Mouse (Mus musculus) heart, postnatal 25 days (tissue): ENCODE data around the gene Nr1i3. TPM values are rescaled to one million over a fixed set of nuclear protein-coding genes. Genes with fewer than 3 reads are reported as not detected.
A peak's percentile ranks its signal among the peaks of the same experiment; 100 is the strongest.

ENCODE experiments used
- DNase-seq: peaks from one replicate; pipeline ENCODE4 v3.0.0; 2022; ENCODE audit warnings: low spot score
- intact Hi-C: fragments of 180-260 bp; cut with DNase I; formaldehyde crosslinking; loops from one replicate; pipeline ENCODE4 v1.15.1; 2025
- total RNA-seq, 2 experiments: library from RNA; stranded (reverse); gene quantifications; 2 replicates each; pipeline ENCODE4 v1.2.3; 2021

Nr1i3 gene
- total RNA-seq, 2 experiments from 2014 or later: not detected

DNA sequence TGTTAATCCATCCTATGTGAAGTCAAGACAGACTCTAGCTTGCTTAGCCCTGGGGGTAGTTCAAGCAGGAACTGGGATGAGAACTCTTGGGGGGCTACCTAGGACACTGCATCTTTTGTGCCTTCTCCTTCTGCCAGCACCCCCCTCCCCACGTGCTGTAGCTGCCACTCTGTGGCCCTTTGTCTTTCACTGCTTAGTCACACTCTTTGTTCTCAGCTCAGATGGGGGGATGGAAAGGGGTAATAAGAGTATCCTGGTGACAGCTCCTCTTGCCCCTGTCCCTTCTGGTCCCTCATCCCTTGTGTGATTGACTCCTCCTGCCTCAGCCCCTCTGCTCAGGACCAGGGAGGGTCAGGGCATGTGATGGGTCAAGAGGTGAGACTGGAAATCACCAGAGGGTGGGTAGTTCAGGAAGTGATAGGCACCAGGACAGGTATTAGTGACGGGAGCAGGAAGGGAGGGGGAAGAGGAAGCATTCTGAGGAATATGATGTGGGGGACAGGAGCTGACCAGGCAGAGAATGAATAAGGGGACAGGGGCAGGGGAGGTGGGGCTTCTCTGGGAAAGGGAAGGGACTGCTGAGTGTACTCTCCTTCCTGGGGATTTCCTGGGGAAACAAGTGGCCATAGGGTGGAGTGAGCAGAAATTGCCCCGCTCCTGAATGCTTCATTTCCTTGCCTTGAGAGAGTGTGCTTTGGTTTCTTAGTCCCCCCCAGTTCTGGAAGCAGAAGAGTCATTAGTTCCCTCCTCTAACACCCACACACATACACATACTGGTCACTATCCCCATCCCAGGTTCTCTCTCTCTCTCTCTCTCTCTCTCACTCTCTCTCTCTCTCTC lies 34.8 kb downstream of the Nr1i3 start:
- intact Hi-C loops: no loop called here
- no peak for DNase-seq

DNA sequence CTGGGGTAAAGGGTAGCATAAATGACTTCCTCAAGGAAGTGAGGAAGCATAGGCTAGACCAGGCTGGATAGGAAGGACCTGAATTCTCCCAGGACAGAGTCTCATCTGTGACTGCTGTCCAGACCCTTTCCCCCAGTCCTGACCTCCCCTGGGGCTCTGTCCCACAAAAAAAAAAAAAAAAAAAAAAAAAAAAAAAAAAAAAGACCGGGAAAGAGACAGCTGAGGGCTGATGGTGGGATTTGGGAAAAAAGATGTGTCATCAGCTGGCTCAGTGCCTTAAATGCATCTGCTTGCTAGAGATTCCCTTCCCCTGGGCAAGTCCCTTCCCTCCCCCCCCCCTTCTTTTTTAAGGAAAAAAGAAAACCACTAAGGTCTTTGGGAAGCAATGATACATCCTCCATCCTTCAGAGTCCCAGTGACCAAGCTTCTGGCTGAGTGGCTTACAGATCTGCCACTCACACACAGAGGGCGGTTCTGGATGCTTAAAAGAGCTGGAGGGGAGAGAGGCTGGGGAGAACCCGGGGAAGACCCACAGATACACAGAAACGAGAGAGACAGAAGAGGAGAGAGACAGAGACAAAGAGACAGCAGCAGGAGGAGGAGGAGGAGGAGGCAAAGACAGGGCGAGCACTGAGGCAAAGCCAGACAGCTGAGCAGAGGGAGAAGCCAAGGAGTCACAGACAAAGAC lies 36.3 kb downstream of the Nr1i3 start, which contains the start of gene Adamts4:
TSS of gene Adamts4 (plus strand) at position 509 of the 688 bp plus-strand sequence.
- intact Hi-C loops: no loop called here
- DNase-seq: peak; percentile 25

DNA sequence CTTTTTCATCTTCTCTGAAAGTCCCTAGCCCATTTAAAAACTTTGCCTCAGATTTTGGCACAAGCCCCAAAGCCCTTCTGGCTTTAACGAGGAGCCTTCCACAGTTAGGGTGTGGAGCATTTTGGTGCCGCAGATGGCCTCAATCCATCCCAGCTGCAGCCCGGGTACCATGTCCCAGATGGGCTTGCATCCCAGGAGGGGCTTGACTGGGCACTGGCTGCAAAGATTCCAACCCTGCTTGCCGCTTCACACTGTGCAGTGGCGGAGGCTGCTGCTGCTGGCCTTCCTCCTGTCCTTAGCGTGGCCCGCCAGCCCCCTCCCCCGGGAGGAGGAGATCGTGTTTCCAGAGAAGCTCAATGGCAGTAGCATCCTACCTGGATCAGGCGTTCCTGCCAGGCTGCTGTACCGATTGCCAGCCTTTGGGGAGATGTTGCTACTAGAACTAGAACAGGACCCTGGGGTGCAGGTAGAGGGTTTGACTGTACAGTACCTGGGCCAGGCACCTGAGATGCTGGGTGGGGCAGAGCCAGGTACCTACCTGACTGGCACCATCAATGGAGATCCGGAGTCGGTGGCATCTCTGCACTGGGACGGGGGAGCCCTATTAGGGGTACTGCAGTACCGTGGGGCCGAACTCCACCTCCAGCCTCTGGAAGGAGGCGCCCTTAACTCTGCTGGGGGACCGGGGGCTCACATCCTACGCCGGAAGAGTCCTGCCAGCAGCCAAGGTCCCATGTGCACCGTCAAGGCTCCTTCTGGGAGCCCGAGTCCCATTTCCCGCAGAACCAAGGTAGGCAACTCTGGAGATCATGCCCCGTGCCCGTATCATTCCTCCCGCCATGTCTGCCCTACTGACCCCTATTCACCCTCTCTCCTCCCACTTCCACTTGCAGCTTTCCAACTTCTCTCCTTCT lies 37.2 kb downstream of the Nr1i3 start, which contains the start of gene Ndufs2:
TSS of gene Ndufs2 (minus strand) at position 709 of the 914 bp plus-strand sequence.
- intact Hi-C loops: no loop called here
- no peak for DNase-seq

DNA sequence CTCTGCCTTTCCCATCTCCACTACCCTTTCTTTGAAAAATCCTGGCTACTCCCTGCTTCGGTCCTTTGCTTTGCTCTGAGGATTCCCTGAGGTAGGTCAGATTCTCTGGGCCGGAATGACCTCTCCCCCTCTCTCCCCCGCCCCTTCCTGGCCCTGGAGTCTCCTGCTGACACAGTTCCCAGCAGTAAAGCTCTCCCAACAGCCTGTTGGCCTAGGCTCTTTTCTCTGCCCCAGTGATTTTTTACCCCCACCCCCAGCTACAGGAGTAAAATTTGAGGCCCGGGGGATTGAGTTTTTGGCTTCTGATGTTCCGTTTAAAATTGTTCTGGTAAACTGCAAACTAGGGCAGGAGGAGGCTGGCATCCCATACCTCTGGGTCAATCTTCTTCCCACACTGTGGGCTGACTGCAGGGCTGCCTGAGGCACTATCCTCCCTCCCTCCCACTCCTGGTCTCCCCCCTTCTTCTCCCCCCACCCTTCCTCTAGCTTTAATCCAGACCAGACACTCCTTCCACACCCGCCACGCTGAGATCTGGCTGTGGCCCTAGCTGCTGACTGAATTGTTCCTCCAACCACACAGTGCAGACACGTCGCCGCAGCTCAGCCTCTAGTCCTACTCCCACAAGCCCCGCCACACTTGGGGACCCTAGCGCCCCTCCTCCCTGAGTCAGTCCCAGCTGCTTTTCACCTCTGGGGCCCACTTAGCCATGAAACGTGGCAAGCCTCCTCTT lies 38.0 kb downstream of the Nr1i3 start:
- intact Hi-C loops: no loop called here
- DNase-seq: no peak

DNA sequence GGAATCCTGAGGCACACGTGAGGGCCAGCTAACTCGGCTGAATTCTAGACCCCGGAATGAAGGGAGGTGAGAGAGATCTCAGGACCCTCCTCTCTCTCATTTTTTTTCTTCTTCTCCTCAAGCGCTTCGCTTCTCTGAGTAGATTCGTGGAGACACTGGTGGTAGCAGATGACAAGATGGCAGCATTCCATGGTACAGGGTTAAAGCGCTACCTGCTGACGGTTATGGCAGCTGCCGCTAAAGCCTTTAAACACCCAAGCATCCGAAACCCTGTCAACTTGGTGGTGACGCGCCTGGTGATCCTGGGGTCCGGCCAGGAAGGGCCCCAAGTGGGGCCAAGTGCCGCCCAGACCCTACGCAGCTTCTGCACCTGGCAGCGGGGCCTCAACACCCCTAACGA lies 38.6 kb downstream of the Nr1i3 start:
- no peak for DNase-seq
- intact Hi-C loops: no loop called here

DNA sequence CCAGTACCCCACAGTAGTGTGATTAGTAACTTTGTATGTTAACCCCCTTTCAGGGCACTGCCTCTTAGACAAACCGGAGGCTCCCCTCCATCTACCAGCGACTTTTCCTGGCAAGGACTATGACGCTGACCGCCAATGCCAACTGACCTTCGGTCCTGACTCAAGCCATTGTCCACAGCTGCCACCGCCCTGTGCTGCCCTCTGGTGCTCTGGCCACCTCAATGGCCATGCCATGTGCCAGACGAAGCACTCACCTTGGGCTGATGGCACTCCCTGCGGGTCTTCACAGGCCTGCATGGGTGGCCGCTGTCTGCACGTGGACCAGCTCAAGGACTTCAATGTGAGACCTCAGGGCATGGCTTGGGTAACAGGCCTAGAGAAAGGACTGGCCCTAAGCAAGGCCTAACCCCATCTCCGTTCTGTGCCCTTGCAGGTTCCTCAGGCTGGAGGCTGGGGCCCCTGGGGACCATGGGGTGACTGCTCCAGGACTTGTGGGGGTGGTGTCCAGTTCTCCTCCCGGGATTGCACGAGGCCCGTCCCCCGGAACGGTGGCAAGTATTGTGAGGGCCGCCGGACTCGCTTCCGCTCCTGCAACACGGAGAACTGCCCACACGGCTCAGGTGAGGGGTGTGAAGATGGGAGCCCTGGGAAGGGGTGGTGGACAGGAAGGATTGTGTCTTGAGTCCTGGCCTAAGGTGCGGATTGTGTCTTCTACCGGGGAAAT lies 42.5 kb downstream of the Nr1i3 start:
- intact Hi-C loops: loop anchor here (2.0 kb wide), 2 partner anchors 29 to 137 kb away; no protein-coding TSS in a partner anchor
- no peak for DNase-seq

DNA sequence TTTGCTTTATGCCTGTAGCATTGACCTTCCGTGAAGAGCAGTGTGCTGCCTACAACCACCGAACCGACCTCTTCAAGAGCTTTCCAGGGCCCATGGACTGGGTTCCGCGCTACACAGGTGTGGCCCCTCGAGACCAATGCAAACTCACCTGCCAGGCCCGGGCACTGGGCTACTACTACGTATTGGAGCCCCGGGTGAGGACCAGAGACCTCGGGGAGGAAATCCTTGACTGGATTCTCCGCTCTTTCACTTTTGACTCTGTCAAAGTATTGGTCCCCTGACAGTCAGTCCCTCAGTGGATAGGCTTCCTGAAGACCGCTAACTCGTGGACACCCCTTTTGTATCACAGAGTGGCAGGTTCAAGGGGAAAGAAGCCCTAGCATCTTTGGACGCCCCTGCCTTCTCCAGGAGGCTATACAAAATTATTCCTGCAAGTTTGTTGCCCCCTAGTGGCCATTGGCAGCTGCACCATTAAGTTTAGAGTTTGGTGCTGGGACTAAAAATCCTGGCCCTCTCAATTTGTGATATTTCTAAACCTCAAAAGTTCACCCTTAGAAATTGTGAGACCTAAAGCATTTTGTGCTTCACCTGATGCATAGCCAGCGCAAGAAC lies 43.3 kb downstream of the Nr1i3 start:
- intact Hi-C loops: loop anchor here (2.0 kb wide), 2 partner anchors 30 to 138 kb away; no protein-coding TSS in a partner anchor

DNA sequence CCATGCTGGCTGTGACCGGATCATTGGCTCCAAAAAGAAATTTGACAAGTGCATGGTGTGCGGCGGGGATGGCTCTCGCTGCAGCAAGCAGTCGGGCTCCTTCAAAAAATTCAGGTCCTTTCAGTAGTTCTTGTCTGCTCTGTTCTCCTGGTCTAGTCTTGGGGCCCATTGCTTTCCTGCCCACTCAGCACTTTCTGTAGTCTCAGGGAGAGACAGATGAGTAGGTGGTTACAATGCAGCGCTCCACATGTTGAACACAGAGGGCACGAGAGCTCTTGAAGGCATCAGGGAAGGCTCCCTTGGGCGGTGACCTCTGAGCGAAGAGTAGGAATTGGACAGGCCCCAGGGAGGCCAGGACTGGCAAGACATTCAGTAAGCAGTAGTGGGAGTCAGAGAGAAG lies 44.0 kb downstream of the Nr1i3 start:
- no peak for DNase-seq
- intact Hi-C loops: loop anchor here (2.0 kb wide), 2 partner anchors 31 to 139 kb away; no protein-coding TSS in a partner anchor

More for the DNA sequence above, 43.3 kb downstream of the Nr1i3 start:
- no peak for DNase-seq

DNA sequence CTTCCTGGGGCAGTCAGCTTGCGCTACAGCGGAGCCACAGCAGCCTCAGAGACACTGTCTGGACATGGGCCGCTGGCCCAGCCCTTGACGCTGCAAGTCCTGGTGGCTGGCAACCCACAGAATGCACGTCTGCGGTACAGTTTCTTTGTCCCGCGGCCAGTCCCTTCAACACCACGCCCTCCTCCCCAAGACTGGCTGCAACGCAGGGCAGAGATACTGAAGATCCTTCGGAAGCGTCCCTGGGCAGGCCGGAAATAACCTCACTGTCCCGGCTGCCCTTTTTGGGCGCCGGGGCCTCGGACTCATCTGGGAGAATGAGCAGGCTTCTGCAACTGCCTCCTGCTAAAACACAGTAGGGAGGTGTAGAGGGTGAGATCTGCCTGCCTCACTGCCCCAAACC lies 45.2 kb downstream of the Nr1i3 start:
- intact Hi-C loops: no loop called here
- DNase-seq: no peak

DNA sequence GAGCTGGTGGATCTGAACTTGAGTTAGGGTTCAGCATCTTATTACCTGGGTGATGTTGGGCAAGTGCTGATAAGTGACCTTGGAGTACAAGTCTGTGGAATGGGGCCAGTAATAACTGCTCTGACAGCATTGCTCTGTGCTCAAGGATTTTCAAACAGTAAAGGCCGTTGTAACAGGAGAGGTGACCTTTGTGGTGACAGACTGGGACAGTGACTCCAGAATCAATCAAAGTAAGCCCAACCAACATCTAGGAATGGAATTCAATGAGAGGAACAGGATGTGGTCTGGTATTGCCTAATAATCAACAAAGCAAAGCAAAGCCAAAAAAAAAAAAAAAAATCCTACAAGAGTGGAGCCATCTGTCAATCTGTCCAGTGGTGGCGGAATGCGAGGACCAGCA lies 46.5 kb downstream of the Nr1i3 start:
- no peak for DNase-seq
- intact Hi-C loops: no loop called here

DNA sequence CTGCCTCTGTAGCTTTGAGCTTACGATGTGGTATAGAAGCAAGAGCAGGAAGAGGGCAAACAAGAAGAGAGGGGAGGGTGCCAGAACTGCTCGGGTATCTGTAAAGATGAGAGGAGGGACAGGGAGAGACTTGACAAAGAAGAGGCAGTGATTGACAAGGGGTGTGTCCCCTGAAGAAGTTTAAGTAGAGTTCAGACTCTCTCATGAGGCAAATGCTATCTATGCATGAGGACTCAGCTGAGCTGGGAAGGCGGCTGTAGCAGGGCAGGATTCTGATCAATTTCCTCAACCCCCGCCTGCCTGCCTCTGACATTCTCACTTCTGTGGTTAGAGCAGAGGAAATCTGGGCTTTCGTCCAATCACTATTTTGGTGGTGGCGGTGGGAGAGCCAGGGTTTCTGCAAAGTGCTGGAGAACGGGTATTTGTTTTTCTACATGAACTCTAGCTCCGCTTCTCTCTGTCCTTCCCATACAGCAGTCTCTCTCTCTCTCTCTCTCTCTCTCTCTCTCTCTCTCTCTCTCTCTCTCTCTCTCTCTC lies 48.9 kb downstream of the Nr1i3 start:
- intact Hi-C loops: no loop called here

DNA sequence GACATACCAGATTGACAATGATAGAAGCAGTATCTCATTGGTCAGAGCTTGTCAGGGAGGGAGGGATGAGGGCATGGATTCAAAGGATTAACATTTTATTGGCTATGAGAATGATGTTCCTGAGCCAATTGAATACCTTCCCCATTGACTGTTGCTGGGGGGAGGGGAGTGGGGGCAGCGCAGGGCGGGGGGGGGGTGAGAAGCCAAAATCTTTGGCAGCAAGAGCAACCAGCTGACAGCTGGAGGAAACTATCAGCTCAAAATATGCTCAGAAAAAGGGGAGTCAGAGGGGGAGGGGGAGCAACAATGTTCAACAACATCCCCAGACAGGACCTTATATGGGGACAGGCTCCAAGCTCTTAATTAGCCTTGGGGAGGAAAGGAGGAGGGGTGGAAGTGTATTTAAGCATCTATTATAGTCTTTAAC lies 49.4 kb downstream of the Nr1i3 start:
- intact Hi-C loops: no loop called here
- no peak for DNase-seq

More for the DNA sequence above, 48.9 kb downstream of the Nr1i3 start:
- DNase-seq: peak; percentile 55

DNA sequence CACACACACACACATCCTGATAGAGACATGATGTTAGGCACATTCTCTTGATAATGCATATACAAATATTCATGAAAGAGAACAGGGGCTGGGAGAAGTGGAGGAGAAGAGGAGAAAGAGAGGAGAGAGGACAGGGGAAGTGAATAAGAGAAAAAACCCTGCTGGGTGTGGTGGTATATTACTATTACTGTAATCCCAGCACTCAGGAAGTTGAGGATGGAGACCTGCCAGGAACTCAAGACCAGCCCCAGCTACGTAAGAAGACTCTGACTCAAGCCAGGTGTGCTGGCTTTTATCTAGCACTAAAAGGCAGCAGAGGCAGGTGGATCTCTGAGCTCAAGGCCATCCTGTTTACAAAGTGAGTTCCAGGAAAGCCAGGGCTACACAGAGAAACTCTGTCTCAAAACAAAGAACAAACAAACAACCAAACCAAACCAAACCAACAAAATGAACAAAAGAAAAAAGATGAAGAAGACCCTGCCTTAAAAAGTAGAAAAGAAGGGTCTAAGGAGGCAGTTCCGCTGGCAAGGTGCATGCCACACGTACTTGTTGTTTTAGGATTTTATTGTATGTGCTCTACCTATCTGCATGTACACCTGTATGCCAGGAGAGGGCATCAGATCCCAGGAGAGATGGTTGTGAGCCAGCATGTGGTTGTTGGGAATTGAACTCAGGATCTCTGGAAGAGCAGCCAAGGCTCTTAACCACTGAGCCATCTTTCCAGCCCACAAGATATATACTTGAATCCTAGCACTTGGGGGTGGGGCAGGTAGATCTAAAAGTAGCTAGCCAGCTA lies 50.1 kb downstream of the Nr1i3 start:
- DNase-seq: no peak
- intact Hi-C loops: no loop called here

DNA sequence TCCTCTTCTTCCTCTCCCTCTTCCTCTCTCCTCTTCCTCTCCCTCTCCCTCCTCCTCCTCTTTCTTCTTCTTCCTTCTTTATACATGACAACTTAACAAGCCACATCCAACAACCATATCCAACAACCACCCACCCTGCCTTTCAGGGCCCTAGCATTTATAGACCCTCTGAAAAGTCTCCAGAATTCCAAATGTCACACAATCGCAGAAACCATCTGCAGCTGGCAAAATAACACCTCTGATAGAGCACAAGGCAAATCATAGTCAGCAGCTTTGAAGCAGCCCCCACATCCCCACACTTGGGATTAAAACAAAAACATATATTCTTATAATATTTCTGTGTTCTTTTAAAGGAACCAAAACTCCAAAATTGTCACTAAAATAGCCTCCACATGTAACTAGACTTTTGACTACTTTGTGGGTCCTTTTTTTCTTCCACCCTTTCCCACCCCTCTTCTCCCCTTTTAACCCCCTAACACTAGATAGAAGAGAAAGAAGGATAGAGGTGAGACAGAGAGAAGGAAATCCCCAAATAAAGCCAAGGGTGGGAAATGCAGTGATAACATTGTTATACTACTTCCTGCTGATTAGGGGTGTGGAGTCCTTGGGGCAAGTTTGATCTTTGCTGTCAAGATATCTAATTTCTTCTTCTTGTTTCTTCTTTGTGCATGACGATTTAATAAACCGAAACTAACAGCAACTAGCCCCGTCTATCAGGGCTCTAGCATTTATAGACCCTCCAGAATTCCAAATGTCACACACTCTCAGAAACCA lies 52.4 kb downstream of the Nr1i3 start:
- no peak for DNase-seq
- intact Hi-C loops: no loop called here

DNA sequence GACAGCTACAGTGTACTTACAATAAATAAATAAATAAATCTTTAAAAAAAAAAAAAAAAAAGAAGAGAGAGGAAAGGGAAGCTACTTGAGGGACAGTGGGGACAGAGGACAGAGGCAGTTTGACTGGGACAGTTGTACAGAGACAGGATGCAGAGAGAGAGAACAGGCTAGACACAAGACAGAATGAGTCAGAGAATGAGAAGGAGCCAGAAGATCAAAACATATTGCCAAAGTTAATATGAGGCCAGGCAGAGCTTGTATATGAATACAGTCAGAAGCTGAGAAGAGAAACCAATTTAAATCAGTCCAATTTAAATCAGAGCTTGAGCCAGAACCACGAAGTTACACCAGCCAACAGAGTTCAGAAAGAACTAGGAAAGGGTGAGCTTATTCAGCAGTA lies 54.6 kb downstream of the Nr1i3 start:
- intact Hi-C loops: no loop called here

DNA sequence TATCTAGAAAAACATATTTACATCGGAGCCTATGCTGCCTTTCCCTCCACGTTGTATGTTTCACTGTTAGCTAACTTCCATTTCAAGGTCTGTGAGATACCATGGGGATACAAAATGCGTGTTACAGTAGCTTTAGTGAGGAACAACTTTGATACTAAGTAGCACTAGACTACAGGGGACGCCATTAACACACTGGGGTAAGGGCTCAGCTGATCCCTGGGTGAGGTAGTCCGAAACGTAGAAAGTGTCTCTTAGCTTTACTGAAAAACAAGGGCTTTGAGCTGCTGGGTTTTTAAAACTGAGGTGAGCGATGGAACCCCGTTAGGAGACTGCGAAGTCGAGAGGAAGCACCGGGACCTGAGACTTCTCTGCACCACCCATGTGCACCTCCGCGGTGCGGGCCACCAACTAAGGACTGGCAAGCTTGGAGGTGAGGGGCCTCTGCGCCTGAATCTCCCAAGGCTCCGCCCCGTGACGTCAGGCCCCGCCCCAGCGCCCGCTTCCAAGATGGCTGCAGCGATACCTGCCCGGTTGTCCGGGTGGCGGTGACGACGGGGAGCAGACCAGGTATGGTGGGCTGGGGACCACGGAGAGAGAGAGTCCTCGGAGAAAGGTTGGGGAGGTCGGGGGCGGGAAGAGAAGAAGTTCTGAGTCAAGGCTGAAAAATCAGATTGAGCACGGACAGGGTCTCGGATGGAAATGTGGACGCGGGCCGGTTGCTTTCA lies 56.2 kb downstream of the Nr1i3 start, which contains the start of gene B4galt3:
TSS of gene B4galt3 (plus strand) at position 481 of the 725 bp plus-strand sequence.
- peak; percentile 89 for DNase-seq
- intact Hi-C loops: no loop called here

More for the DNA sequence above, 54.6 kb downstream of the Nr1i3 start:
- no peak for DNase-seq
